Mouse (Mus musculus): Measurements from ENCODE around the gene Nkx2-1. TPM values are rescaled to one million over a fixed set of nuclear protein-coding genes. Genes with fewer than 3 reads are reported as not detected.
"Not testable (repeated sequence)": the region's sequence is repeated elsewhere in the genome, so short reads cannot be mapped to it uniquely, and the experiment has no call there.

The Nkx2-1 gene
- polyA plus RNA-seq, 1 experiment: not detected

GRCm38 (mm10) chr12:56529931-56530330 is 6.8 kb downstream of the Nkx2-1 start:
- H3K4me1 ChIP-seq (ENCODE audit: control insufficient read depth, insufficient read depth, insufficient read length, low read length): no peaks in the 10 kb centered on the region
- no peak overlapping the region for H3K4me3 ChIP-seq (ENCODE audit: insufficient read depth, low read depth, low read length)
- H3K27ac ChIP-seq (replicated peaks; ENCODE audit: low read depth, low read length): no peak overlapping the region

GRCm38 (mm10) chr12:56528881-56529681 is 7.6 kb downstream of the Nkx2-1 start:
- no peak overlapping the region for H3K27ac ChIP-seq (replicated peaks; ENCODE audit: low read depth, low read length)
- no peaks in the 10 kb centered on the region for H3K4me1 ChIP-seq (ENCODE audit: control insufficient read depth, insufficient read depth, insufficient read length, low read length)
- no peak overlapping the region for H3K4me3 ChIP-seq (ENCODE audit: insufficient read depth, low read depth, low read length)

- H3K4me3 ChIP-seq (ENCODE audit: insufficient read depth, low read depth, low read length): no peak overlapping the region
- H3K4me1 ChIP-seq (ENCODE audit: control insufficient read depth, insufficient read depth, insufficient read length, low read length): no peaks in the 10 kb centered on the region
- no peak overlapping the region for H3K27ac ChIP-seq (replicated peaks; ENCODE audit: low read depth, low read length)
Observed at GRCm38 (mm10) chr12:56528034-56528570, 8.6 kb downstream of the Nkx2-1 start.

DNA sequence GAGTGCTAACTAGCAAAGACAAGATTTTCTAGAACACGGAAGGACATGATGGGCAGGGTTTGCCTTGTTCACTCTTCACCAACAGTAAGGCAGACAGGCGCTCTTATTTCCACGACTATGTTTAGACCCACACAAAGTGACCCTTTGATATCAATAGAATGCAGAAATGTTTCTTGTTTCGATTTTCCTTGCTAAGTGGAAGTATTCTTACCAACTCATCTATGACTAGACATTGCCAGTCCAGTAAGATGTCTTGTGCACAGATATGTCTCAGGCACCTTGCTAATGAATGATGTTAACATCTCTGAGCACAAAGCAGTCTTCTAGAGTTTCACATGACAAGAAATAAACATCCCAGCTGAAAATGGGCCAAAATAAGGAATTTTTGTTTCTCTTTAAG is 9.6 kb downstream of the Nkx2-1 start:
- Histone ChIP-seq H3K4me3 (ENCODE audit: insufficient read depth, low read depth, low read length) (no peak overlapping the region), H3K4me1 (ENCODE audit: control insufficient read depth, insufficient read depth, insufficient read length, low read length) (no peaks in the 10 kb centered on the region), H3K27ac (replicated peaks; ENCODE audit: low read depth, low read length) (no peak overlapping the region)

DNA sequence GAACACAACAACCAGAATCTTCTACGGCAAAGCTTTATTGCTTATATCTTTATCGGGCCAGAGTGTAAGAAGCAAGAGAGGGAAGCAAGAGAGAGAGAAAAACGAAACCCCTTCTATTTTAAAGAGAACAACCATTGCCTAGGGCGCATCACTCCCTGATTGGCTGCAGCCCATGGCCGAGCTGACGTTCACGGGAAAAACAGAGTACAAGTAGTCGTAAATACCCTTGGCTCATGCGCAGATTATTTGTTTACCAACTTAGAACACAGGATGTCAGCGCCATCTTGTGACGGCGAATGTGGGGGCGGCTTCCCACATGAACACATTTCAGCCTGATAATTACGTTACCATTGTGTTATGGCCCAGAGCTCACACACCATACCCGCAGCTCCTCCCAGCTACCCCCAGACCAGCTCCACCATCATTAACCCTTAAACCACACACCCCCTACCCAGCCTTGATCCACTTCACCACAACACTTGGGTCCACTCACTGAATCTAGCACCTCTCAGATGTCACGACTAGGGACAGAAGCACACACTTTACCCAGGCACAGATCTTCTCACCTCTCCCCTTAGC is 11.4 kb downstream of the Nkx2-1 start:
- H3K4me3 ChIP-seq (ENCODE audit: insufficient read depth, low read depth, low read length); H3K27ac ChIP-seq (replicated peaks; ENCODE audit: low read depth, low read length); H3K4me1 ChIP-seq (ENCODE audit: control insufficient read depth, insufficient read depth, insufficient read length, low read length): not testable (repeated sequence)

DNA sequence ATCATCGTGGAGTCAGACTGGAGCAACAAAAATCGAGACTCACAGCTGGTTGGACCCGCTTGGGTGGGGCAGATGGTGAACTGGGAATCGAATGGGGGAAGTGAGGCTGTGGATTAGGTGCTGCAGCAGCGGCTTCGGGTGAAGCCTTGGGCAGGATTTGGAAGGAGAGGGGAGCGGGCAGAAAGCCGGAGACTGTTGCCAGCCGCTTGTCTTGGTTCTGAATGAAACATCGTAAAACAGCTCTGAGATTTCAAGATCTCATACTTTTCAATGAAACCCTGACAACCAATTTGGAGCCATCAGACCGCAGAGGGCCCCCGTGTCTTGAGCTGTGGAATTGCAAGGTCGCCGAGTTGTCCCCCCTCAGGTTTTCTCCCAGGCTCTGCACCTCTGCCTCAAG is 12.5 kb downstream of the Nkx2-1 start:
- Histone ChIP-seq H3K27ac (replicated peaks; ENCODE audit: low read depth, low read length) (no peak overlapping the region), H3K4me1 (ENCODE audit: control insufficient read depth, insufficient read depth, insufficient read length, low read length) (no peaks in the 10 kb centered on the region), H3K4me3 (ENCODE audit: insufficient read depth, low read depth, low read length) (no peak overlapping the region)

DNA sequence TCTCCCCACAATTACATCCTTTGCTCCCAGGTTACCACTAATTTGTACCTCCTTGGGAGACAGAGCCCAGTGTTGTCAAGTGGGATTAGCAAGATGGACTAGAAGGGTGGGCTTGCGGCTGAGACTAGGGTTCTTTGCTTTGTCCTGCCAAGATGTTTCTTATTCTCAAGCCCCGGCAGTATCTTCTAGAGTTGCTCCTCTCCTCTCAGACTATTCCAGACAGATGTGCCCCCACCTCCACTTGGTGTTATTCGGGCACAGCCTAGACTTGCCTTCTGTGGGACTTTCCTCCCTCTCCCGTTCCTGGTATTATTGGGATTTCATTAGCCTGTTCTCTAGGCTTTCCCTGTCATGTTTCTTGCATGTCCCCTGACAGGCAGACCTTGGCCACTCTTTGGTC is 14.5 kb downstream of the Nkx2-1 start:
- no peak overlapping the region for H3K4me3 ChIP-seq (ENCODE audit: insufficient read depth, low read depth, low read length)
- H3K4me1 ChIP-seq (ENCODE audit: control insufficient read depth, insufficient read depth, insufficient read length, low read length): no peaks in the 10 kb centered on the region
- no peak overlapping the region for H3K27ac ChIP-seq (replicated peaks; ENCODE audit: low read depth, low read length)

DNA sequence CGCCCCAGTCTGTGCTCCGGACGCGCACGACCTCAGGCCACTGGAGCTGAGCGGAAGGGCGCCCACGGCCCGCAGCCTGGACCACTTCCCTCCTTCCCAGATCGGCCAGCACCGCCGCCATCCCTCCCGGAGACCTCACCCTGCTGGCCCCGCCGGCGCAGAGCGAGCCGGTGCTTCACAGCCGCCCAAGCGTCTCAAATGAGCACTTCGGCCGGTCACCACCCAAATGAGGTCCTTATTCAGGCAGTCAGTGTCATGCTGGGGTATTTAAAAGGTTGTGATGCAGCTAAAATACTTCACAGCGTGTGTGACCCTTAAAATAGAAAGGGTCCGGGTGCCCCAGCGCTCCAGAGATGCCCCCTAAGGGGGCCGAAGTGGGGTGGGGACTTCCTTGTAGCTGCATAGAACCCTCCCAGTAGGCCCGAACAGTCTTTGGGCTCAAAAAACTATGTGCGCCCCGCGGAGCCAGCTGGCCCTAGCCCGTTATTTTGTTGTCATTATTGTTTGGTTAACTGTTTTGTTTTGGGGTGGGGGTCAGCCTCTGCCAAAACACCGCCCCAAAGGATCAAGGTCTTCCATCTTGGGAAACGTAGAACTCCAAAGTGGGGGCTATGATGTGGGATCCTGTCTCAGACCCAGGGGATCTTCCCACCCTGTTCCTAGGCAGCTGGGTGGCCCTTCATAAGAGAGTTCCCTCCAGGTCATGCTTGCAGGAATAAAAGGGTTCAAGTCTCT is 15.4 kb downstream of the Nkx2-1 start:
- no peak overlapping the region for H3K4me3 ChIP-seq (ENCODE audit: insufficient read depth, low read depth, low read length)
- H3K27ac ChIP-seq (replicated peaks; ENCODE audit: low read depth, low read length): no peak overlapping the region
- no peaks in the 10 kb centered on the region for H3K4me1 ChIP-seq (ENCODE audit: control insufficient read depth, insufficient read depth, insufficient read length, low read length)

- Histone ChIP-seq H3K4me3 (ENCODE audit: insufficient read depth, low read depth, low read length) (no peak overlapping the region), H3K27ac (replicated peaks; ENCODE audit: low read depth, low read length) (no peak overlapping the region), H3K4me1 (ENCODE audit: control insufficient read depth, insufficient read depth, insufficient read length, low read length) (no peaks in the 10 kb centered on the region)
Observed at GRCm38 (mm10) chr12:56520396-56521105, 16.2 kb downstream of the Nkx2-1 start.

GRCm38 (mm10) chr12:56519738-56520191 is 16.9 kb downstream of the Nkx2-1 start:
- H3K4me3 ChIP-seq (ENCODE audit: insufficient read depth, low read depth, low read length): no peak overlapping the region

DNA sequence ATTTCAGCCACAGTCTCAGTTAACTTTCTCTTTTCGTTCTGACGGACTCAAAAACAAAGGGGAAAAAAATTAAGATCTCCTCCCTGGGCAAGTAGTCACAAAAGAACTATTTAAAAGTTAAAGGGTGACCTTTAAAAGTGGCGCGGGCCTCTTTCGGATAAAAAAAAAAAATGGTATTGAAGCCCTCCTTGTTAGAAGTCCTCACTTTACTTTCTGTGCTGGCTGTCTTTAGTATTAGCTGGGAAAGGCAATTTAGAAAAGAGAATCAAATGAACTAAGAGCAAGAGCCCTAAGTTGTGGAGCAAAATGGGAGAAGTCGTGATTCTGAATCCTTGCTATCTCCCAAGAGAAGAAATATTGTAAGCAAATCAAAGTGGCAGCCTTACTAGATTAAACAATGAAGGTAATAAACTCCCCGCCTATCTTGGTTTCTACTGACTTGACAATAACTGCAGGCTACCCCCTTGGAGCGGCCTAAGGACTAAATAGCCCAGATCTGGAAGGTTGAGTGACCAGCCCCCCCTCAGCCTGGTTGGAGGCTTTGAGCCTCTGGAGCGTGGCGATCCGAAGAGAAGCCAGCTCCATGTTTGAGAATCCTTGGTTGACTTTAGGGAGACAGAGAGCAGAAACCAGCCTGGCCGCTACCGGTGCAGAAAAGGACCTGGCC is 17.5 kb downstream of the Nkx2-1 start:
- H3K4me1 ChIP-seq (ENCODE audit: control insufficient read depth, insufficient read depth, insufficient read length, low read length): no peaks in the 10 kb centered on the region
- H3K27ac ChIP-seq (replicated peaks; ENCODE audit: low read depth, low read length): no peak overlapping the region
- H3K4me3 ChIP-seq (ENCODE audit: insufficient read depth, low read depth, low read length): no peak overlapping the region

More at GRCm38 (mm10) chr12:56519738-56520191, 16.9 kb downstream of the Nkx2-1 start:
- Histone ChIP-seq H3K27ac (replicated peaks; ENCODE audit: low read depth, low read length) (no peak overlapping the region), H3K4me1 (ENCODE audit: control insufficient read depth, insufficient read depth, insufficient read length, low read length) (no peaks in the 10 kb centered on the region)

DNA sequence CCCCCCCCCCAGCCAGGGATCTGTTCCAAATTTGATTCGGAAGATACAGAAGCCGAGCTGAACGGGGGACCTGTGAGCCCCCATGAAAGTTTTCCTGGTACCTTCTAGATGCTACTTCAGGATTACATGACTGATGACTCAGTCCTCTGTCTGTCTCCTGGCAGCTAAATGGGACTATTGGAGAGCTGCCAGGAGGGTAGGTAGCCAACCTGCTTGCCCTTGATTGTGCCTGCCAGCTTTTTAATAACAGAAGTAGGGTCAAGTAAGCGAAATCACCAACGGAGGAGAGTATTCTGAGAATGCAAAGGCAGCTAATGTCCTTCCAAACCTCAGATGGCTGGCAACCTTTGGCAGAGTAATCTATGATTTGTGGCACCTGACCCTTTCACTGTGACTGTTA is 18.5 kb downstream of the Nkx2-1 start:
- Histone ChIP-seq H3K27ac (replicated peaks; ENCODE audit: low read depth, low read length) (no peak overlapping the region), H3K4me1 (ENCODE audit: control insufficient read depth, insufficient read depth, insufficient read length, low read length) (no peaks in the 10 kb centered on the region), H3K4me3 (ENCODE audit: insufficient read depth, low read depth, low read length) (no peak overlapping the region)

GRCm38 (mm10) chr12:56514831-56515230 is 21.9 kb downstream of the Nkx2-1 start:
- no peaks in the 10 kb centered on the region for H3K4me1 ChIP-seq (ENCODE audit: control insufficient read depth, insufficient read depth, insufficient read length, low read length)
- no peak overlapping the region for H3K27ac ChIP-seq (replicated peaks; ENCODE audit: low read depth, low read length)
- H3K4me3 ChIP-seq (ENCODE audit: insufficient read depth, low read depth, low read length): no peak overlapping the region

DNA sequence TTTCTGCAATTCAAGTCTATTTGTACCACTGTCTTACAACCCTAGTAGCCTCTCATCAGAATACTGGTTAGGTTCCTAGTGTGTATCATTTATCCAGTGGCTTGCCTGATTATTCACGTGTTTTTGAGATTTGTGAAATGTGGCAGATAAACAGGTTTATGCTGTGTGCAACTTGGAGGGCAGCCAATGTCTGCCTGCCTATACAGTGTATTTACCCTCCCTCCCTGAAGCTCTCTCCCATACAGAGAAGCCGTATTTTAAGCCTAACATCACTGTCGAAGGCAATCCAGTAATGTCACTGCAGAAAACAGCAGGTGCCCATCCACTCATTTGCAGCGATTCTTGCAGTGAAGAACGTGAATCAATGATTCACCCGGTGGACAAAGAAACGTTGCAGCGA is 28.3 kb downstream of the Nkx2-1 start:
- no peak overlapping the region for H3K4me3 ChIP-seq (ENCODE audit: insufficient read depth, low read depth, low read length)
- no peak overlapping the region for H3K27ac ChIP-seq (replicated peaks; ENCODE audit: low read depth, low read length)
- H3K4me1 ChIP-seq (ENCODE audit: control insufficient read depth, insufficient read depth, insufficient read length, low read length): no peaks in the 10 kb centered on the region
